Mouse (Mus musculus): ENCODE results near the gene Samm50. TPM values are rescaled to one million over a fixed set of nuclear protein-coding genes. Genes with fewer than 3 reads are reported as not detected.
A peak's percentile ranks its signal among the peaks of the same experiment; 100 is the strongest.

Samm50 gene
- polyA plus RNA-seq, 1 experiment from 2014 or later: 86.6 TPM

GRCm38 (mm10) chr15:84252645-84253044 is 60.6 kb downstream of the Samm50 start:
- H3K4me2 ChIP-seq: no peak overlapping the region

GRCm38 (mm10) chr15:84253757-84254156 is 61.7 kb downstream of the Samm50 start:
- no peak overlapping the region for H3K4me3 ChIP-seq
- H3K4me1 ChIP-seq: peaks cover 28% of the 10 kb centered on the region
- H3K4me2 ChIP-seq: no peak overlapping the region

More at GRCm38 (mm10) chr15:84252645-84253044, 60.6 kb downstream of the Samm50 start:
- Histone ChIP-seq H3K9me3 (no peaks in the 10 kb centered on the region), H3K27ac (no peak overlapping the region), H3K36me3 (replicated peaks) (no peaks in the 10 kb centered on the region), H3K4me3 (no peak overlapping the region), H3K27me3 (replicated peaks) (0 out of 2 replicates have a peak, but pooled peaks cover 3% of the 10 kb centered on the region), H3K4me1 (peaks cover 22% of the 10 kb centered on the region), H3K9ac (no peak overlapping the region)
- no peak for ATAC-seq (replicated peaks)
- WGBS: 91% methylated on average over 7 of the region's 7 CpGs

DNA sequence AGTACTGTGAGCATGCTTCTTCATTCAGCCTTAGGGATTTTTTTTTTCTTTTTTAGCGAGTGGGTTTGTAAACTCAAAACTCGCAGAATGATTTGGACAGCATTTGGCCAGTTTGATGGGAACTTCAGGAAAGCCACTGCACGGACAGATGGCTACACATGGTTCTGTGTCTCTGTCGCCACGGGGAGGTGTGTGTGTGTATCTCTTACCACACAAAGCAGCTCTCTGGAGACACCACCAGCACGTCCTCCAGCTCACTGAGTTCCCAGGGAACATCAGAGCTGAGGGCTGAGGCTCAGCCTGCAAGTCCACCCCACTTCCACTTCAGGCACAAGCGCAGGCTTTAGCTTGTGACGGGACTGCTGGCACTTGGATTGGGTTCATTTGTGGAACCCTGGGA is 62.3 kb downstream of the Samm50 start:
- no peak overlapping the region for H3K9ac ChIP-seq
- H3K27ac ChIP-seq: no peak overlapping the region
- peaks cover 33% of the 10 kb centered on the region for H3K4me1 ChIP-seq
- no peaks in the 10 kb centered on the region for H3K9me3 ChIP-seq
- 63% methylated on average over 8 of the region's 8 CpGs for WGBS
- H3K27me3 ChIP-seq (replicated peaks): 0 out of 2 replicates have a peak, but pooled peaks cover 7% of the 10 kb centered on the region
- no peak for ATAC-seq (replicated peaks)
- no peak overlapping the region for H3K4me2 ChIP-seq
- no peak overlapping the region for H3K4me3 ChIP-seq
- no peaks in the 10 kb centered on the region for H3K36me3 ChIP-seq (replicated peaks)

More at GRCm38 (mm10) chr15:84253757-84254156, 61.7 kb downstream of the Samm50 start:
- 58% methylated on average over 11 of the region's 11 CpGs for WGBS
- Histone ChIP-seq H3K36me3 (replicated peaks) (no peaks in the 10 kb centered on the region), H3K9ac (no peak overlapping the region), H3K27me3 (replicated peaks) (0 out of 2 replicates have a peak, but pooled peaks cover 7% of the 10 kb centered on the region), H3K9me3 (no peaks in the 10 kb centered on the region), H3K27ac (no peak overlapping the region)
- ATAC-seq (replicated peaks): no peak

- Histone ChIP-seq H3K9ac (no peak overlapping the region), H3K27ac (peak overlapping the region; percentile 35; the same call in 1 of the 2 replicates), H3K27me3 (replicated peaks) (0 out of 2 replicates have a peak, but pooled peaks cover 7% of the 10 kb centered on the region), H3K4me1 (peaks cover 46% of the 10 kb centered on the region), H3K9me3 (no peaks in the 10 kb centered on the region), H3K4me2 (no peak overlapping the region), H3K4me3 (no peak overlapping the region), H3K36me3 (replicated peaks) (no peaks in the 10 kb centered on the region)
- ATAC-seq (replicated peaks): no peak
- 48% methylated on average over 12 of the region's 12 CpGs for WGBS
Observed at GRCm38 (mm10) chr15:84256254-84256850, 64.3 kb downstream of the Samm50 start.

DNA sequence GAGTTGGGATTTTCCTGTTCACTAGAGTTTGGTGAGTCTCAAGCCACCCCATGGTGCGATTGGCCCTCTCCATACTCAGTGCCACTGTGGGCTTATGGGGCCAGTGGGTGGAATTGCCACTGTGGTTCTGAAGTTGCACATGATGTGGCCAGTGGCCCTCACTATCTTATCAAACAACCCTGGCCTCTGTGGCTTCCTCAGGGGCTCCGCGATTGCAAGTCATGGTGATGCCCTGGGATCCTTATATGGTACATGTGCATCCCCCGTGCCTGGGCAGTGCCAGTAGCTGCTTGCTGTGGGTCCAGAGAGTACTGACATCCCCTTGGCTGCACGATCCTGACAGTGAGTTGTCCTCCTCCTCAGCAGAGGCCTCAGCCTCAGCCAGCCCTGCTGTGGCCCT is 64.8 kb downstream of the Samm50 start:
- H3K9me3 ChIP-seq: no peaks in the 10 kb centered on the region
- H3K27ac ChIP-seq: no peak overlapping the region
- H3K36me3 ChIP-seq (replicated peaks): no peaks in the 10 kb centered on the region
- ATAC-seq (replicated peaks): no peak
- H3K4me1 ChIP-seq: peaks cover 46% of the 10 kb centered on the region
- 0 out of 2 replicates have a peak, but pooled peaks cover 7% of the 10 kb centered on the region for H3K27me3 ChIP-seq (replicated peaks)
- no peak overlapping the region for H3K9ac ChIP-seq
- H3K4me2 ChIP-seq: no peak overlapping the region
- 90% methylated on average over 5 of the region's 5 CpGs for WGBS
- H3K4me3 ChIP-seq: no peak overlapping the region

DNA sequence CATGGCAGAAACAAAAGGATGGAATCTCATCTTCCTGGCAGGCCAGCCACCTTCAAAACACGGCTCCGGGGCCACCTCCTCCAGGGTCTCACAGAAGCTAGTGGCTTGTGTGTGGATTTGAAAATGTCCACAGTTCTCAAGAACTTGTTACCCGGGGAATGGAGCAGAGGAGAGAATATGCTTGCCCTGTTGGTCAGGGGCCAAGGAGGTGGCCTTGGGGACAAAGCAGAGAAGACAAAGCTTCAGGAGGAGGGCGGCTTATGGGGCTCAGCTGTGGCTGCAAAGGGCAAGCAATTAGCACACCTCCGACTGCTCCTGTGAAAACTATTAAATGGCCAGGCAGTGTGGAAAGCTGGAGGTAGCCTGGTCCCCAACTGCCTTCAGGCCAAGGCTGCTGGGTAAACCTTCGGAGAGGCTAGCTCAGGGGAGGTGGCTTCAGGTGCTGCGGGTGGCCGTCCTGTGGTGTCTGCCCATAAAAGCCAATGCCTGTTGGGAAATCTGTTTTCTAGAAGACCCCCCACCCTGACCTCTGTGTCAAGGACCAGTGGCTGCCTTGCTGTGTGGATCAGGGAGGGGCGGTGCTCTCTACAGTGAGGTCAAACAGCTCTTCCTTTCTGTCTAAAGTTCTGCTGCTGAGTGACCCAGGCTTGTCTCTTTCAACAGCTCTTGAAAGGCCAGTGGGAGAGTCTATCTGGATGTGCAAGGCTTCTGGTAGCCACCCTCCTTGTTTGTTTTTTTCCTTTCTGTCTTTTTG is 66.7 kb downstream of the Samm50 start:
- H3K4me3 ChIP-seq: no peak overlapping the region
- no peaks in the 10 kb centered on the region for H3K36me3 ChIP-seq (replicated peaks)
- 44% methylated on average over 9 of the region's 9 CpGs for WGBS
- no peak for ATAC-seq (replicated peaks)
- H3K9ac ChIP-seq: no peak overlapping the region
- peaks cover 50% of the 10 kb centered on the region for H3K4me1 ChIP-seq
- no peak overlapping the region for H3K27ac ChIP-seq
- H3K9me3 ChIP-seq: no peaks in the 10 kb centered on the region
- H3K4me2 ChIP-seq: no peak overlapping the region
- H3K27me3 ChIP-seq (replicated peaks): 0 out of 2 replicates have a peak, but pooled peaks cover 7% of the 10 kb centered on the region

DNA sequence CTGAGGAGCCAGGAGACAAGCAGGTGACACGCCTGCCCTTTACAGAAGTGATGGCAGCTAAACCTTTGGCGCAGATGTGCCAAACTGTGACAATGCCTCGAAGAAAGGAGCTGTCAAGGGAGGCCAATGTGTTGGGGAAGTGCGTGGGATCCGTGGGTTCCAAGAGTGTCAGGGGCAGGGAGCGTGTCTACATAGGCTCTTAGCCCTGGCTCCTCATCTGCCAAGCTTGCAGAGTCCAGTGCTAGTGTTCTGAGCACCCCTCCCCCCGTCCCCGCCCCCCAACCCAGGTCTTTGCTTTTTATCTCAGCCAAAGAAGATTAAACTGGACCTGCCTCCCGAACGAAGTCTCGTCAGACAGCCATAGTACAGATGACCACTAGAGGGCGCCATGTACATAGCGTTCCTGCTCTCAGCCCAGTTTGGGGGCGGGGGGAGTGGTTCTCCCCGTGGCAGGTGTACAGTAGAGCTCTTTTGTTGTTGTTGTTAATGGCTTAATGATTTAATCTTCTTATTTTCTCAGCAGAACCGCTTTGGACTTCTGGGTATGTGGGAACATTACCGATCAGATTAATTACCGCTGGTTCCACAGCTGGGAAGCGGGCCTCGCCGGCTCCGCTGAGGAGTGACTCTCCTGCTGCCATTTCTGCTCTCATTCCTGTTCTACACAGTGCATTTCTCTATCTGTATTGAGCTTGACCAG is 68.2 kb downstream of the Samm50 start:
- Histone ChIP-seq H3K36me3 (replicated peaks) (no peaks in the 10 kb centered on the region), H3K4me2 (peak overlapping the region; percentile 45), H3K9me3 (no peaks in the 10 kb centered on the region), H3K4me1 (peaks cover 55% of the 10 kb centered on the region), H3K9ac (0 out of 2 replicates have a peak overlapping the region, but pooled peaks have one; percentile 25), H3K27ac (peak overlapping the region; percentile 76), H3K4me3 (no peak overlapping the region), H3K27me3 (replicated peaks) (0 out of 2 replicates have a peak, but pooled peaks cover 7% of the 10 kb centered on the region)
- ATAC-seq (replicated peaks): peak; percentile 77
- 14% methylated on average over 22 of the region's 22 CpGs for WGBS

DNA sequence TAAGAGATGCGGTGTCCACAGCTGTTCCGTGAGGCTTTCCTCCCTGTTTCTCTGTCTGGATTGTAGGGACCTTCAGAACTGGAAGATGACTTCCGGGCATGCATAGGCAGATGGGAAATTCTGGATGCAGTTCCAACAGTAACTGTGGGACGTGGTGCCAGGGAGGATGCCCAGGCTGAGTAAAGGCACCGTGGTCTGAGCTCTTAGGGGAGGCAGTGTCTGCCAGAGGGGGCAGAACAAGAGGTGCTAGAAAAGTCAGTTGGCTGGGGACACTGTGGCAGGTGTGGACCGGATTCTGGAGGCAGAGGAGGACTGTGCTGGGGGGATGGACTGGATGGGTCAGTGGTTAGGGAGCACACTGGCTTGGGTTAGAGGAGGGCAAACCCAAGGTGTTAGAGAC is 70.6 kb downstream of the Samm50 start:
- H3K27ac ChIP-seq: no peak overlapping the region
- H3K4me2 ChIP-seq: no peak overlapping the region
- no peak for ATAC-seq (replicated peaks)
- 91% methylated on average over 6 of the region's 6 CpGs for WGBS
- H3K27me3 ChIP-seq (replicated peaks): 0 out of 2 replicates have a peak, but pooled peaks cover 5% of the 10 kb centered on the region
- H3K4me3 ChIP-seq: no peak overlapping the region
- H3K9ac ChIP-seq: no peak overlapping the region
- H3K4me1 ChIP-seq: peaks cover 56% of the 10 kb centered on the region
- H3K9me3 ChIP-seq: no peaks in the 10 kb centered on the region
- no peaks in the 10 kb centered on the region for H3K36me3 ChIP-seq (replicated peaks)

DNA sequence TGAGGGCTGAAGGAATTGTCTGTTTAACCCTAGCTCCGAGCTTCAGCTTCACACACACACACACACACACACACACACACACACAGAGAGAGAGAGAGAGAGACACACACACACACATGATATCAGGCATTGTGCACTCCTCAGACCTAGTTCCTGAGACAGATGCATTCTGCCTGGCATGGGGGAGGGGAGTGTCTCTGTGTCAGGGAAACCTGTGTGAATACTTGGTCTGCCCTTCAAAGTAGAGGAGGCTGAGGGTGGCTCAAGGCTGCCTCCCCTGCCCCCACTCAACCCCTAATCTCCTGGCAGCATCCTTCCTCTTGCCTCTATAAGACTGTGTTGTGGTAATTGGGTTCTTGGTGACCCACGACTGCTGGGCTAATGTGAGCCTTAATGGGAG is 71.5 kb downstream of the Samm50 start:
- Histone ChIP-seq H3K27me3 (replicated peaks) (no peaks in the 10 kb centered on the region), H3K9me3 (no peaks in the 10 kb centered on the region), H3K4me1 (peaks cover 51% of the 10 kb centered on the region), H3K4me3 (no peak overlapping the region), H3K9ac (no peak overlapping the region), H3K4me2 (no peak overlapping the region), H3K36me3 (replicated peaks) (no peaks in the 10 kb centered on the region), H3K27ac (peak overlapping the region; percentile 13; the same call in 1 of the 2 replicates)
- 43% methylated on average over 2 of the region's 2 CpGs for WGBS
- ATAC-seq (replicated peaks): 0 out of 2 replicates have a peak, but pooled peaks have one; percentile 9

GRCm38 (mm10) chr15:84265141-84265540 is 73.1 kb downstream of the Samm50 start:
- Histone ChIP-seq H3K27ac (peak overlapping the region; percentile 45), H3K4me3 (no peak overlapping the region), H3K9me3 (no peaks in the 10 kb centered on the region), H3K9ac (no peak overlapping the region), H3K4me2 (no peak overlapping the region), H3K27me3 (replicated peaks) (no peaks in the 10 kb centered on the region), H3K4me1 (peaks cover 37% of the 10 kb centered on the region), H3K36me3 (replicated peaks) (no peaks in the 10 kb centered on the region)
- ATAC-seq (replicated peaks): no peak
- WGBS: 70% methylated on average over 11 of the region's 11 CpGs

DNA sequence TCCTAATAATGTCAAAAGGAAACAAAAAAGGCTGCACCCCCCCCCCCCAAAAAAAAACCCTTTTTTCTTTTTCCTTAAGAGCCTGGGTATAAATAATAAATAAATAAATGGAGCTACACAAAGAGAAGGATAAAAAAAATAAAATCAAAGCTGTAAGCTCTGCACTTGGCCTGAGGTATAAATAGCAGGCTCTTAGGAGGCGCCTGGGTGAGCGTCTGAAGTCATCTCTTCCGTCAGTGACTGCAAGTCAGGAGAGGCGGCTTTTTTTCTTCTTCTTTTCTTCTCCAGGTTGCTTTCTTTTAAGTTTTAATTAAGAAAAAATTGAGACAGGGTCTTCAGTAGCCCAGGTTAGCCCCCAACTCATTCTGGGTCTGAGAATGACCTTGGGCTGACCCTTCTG is 74.2 kb downstream of the Samm50 start:
- no peaks in the 10 kb centered on the region for H3K9me3 ChIP-seq
- ATAC-seq (replicated peaks): no peak
- 62% methylated on average over 4 of the region's 4 CpGs for WGBS

More for the DNA sequence above, 74.2 kb downstream of the Samm50 start:
- Histone ChIP-seq H3K27me3 (replicated peaks) (no peaks in the 10 kb centered on the region), H3K9ac (no peak overlapping the region), H3K36me3 (replicated peaks) (no peaks in the 10 kb centered on the region), H3K27ac (peak overlapping the region; percentile 71), H3K4me1 (peaks cover 27% of the 10 kb centered on the region), H3K4me3 (no peak overlapping the region), H3K4me2 (no peak overlapping the region)

All from midbrain, embryonic 15.5 days (tissue).